Mouse (Mus musculus) megakaryocyte-erythroid progenitor cell, adult 5-6 weeks (primary cell): ENCODE measurements around the gene Matn4. TPM values are rescaled to one million over a fixed set of nuclear protein-coding genes. Genes with fewer than 3 reads are reported as not detected.

Source experiments
- total RNA-seq, 2 experiments: library from RNA; stranded (forward) in 1 of 2; stranded (reverse) in 1 of 2; fragments of 200-1000, 215-1000 nt in 1 of 2; fragments of >200 nt in 1 of 2; fragmentation: Nextera tagmentation in 1 of 2; gene quantifications; 2 replicates each; pipeline ENCODE4 v1.2.3; 2014 to 2017

The Matn4 gene
- total RNA-seq, 2 experiments from 2014 or later = 0.09 TPM; not detected in 1

Other genes with a start within 250 kb of the Matn4 start
- 0.26 and 0.40 TPM in 2 replicates for gene Kcns1, start 234.0 kb downstream of the Matn4 start, total RNA-seq (2014; fragmentation: Nextera tagmentation)
- 0.88 and 2.2 TPM in 2 replicates for gene Kcns1, start 234.0 kb downstream of the Matn4 start, total RNA-seq (2017)
- not detected in 2 replicates for gene Wfdc5, start 222.4 kb downstream of the Matn4 start, total RNA-seq (2014; fragmentation: Nextera tagmentation)
- gene Wfdc5, start 222.4 kb downstream of the Matn4 start, total RNA-seq (2017) = not detected in 2 replicates
- gene Wfdc12, start 214.6 kb downstream of the Matn4 start, total RNA-seq (2014; fragmentation: Nextera tagmentation) = not detected in 2 replicates
- not detected in 2 replicates for gene Wfdc12, start 214.6 kb downstream of the Matn4 start, total RNA-seq (2017)
- gene Wfdc15a, start 205.0 kb downstream of the Matn4 start, total RNA-seq (2014; fragmentation: Nextera tagmentation) = not detected in 2 replicates
- not detected in 2 replicates for gene Wfdc15a, start 205.0 kb downstream of the Matn4 start, total RNA-seq (2017)
- not detected in 2 replicates for gene Wfdc15b, start 183.5 kb downstream of the Matn4 start, total RNA-seq (2014; fragmentation: Nextera tagmentation)
- gene Wfdc15b, start 183.5 kb downstream of the Matn4 start, total RNA-seq (2017) = not detected in 2 replicates
- not detected in 2 replicates for gene Svs2, start 166.7 kb downstream of the Matn4 start, total RNA-seq (2014; fragmentation: Nextera tagmentation)
- gene Svs2, start 166.7 kb downstream of the Matn4 start, total RNA-seq (2017) = not detected in 2 replicates
- not detected in 2 replicates for gene Svs3b, start 148.5 kb downstream of the Matn4 start, total RNA-seq (2014; fragmentation: Nextera tagmentation)
- gene Svs3b, start 148.5 kb downstream of the Matn4 start, total RNA-seq (2017) = not detected in 2 replicates
- not detected in 2 replicates for gene Svs4, start 126.7 kb downstream of the Matn4 start, total RNA-seq (2014; fragmentation: Nextera tagmentation)
- gene Svs4, start 126.7 kb downstream of the Matn4 start, total RNA-seq (2017) = not detected in 2 replicates
- gene Svs3a, start 115.9 kb downstream of the Matn4 start, total RNA-seq (2014; fragmentation: Nextera tagmentation) = not detected in 2 replicates
- not detected in 2 replicates for gene Svs3a, start 115.9 kb downstream of the Matn4 start, total RNA-seq (2017)
- not detected in 2 replicates for gene Svs6, start 88.4 kb downstream of the Matn4 start, total RNA-seq (2014; fragmentation: Nextera tagmentation)
- not detected in 2 replicates for gene Svs6, start 88.4 kb downstream of the Matn4 start, total RNA-seq (2017)
- gene Svs5, start 72.4 kb downstream of the Matn4 start, total RNA-seq (2014; fragmentation: Nextera tagmentation) = not detected in 2 replicates
- gene Svs5, start 72.4 kb downstream of the Matn4 start, total RNA-seq (2017) = not detected in 2 replicates
- gene Slpi, start 16.1 kb downstream of the Matn4 start, total RNA-seq (2014; fragmentation: Nextera tagmentation) = not detected in 2 replicates
- not detected in 2 replicates for gene Slpi, start 16.1 kb downstream of the Matn4 start, total RNA-seq (2017)
- gene Rbpjl, start 2.0 kb downstream of the Matn4 start, total RNA-seq (2014; fragmentation: Nextera tagmentation) = not detected in 2 replicates
- not detected in 2 replicates for gene Rbpjl, start 2.0 kb downstream of the Matn4 start, total RNA-seq (2017)
- 1.0 and 5.3 TPM in 2 replicates for gene Sdc4, start 38.7 kb upstream of the Matn4 start, total RNA-seq (2014; fragmentation: Nextera tagmentation)
- 0.23 and 1.3 TPM in 2 replicates for gene Sdc4, start 38.7 kb upstream of the Matn4 start, total RNA-seq (2017)
- 25.7 and 26.7 TPM in 2 replicates for gene Sys1, start 51.8 kb upstream of the Matn4 start, total RNA-seq (2014; fragmentation: Nextera tagmentation)
- gene Sys1, start 51.8 kb upstream of the Matn4 start, total RNA-seq (2017) = 10.9 and 16.0 TPM in 2 replicates
- gene Gm20458, start 55.8 kb upstream of the Matn4 start, total RNA-seq (2014; fragmentation: Nextera tagmentation) = not detected in 2 replicates
- gene Gm20458, start 55.8 kb upstream of the Matn4 start, total RNA-seq (2017) = not detected in 2 replicates
- gene Trp53tg5, start 68.6 kb upstream of the Matn4 start, total RNA-seq (2014; fragmentation: Nextera tagmentation) = not detected in 2 replicates
- gene Trp53tg5, start 68.6 kb upstream of the Matn4 start, total RNA-seq (2017) = not detected in 2 replicates
- gene Dbndd2, start 80.9 kb upstream of the Matn4 start, total RNA-seq (2014; fragmentation: Nextera tagmentation) = 2.4 TPM in 2 replicates
- gene Dbndd2, start 80.9 kb upstream of the Matn4 start, total RNA-seq (2017) = 2.9 TPM in 1 of 2 replicates, not detected in the other
- 76.4 and 89.3 TPM in 2 replicates for gene Pigt, start 92.4 kb upstream of the Matn4 start, total RNA-seq (2014; fragmentation: Nextera tagmentation)
- gene Pigt, start 92.4 kb upstream of the Matn4 start, total RNA-seq (2017) = 16.3 and 36.6 TPM in 2 replicates
- not detected in 2 replicates for gene Wfdc2, start 157.3 kb upstream of the Matn4 start, total RNA-seq (2014; fragmentation: Nextera tagmentation)
- gene Wfdc2, start 157.3 kb upstream of the Matn4 start, total RNA-seq (2017) = not detected in 2 replicates
- gene Spint3, start 168.3 kb upstream of the Matn4 start, total RNA-seq (2014; fragmentation: Nextera tagmentation) = not detected in 2 replicates
- not detected in 2 replicates for gene Spint3, start 168.3 kb upstream of the Matn4 start, total RNA-seq (2017)
- not detected in 2 replicates for gene Wfdc6a, start 180.3 kb upstream of the Matn4 start, total RNA-seq (2014; fragmentation: Nextera tagmentation)
- not detected in 2 replicates for gene Wfdc6a, start 180.3 kb upstream of the Matn4 start, total RNA-seq (2017)
- not detected in 2 replicates for gene Eppin, start 188.4 kb upstream of the Matn4 start, total RNA-seq (2014; fragmentation: Nextera tagmentation)
- not detected in 2 replicates for gene Eppin, start 188.4 kb upstream of the Matn4 start, total RNA-seq (2017)
- not detected in 2 replicates for gene Wfdc6b, start 208.4 kb upstream of the Matn4 start, total RNA-seq (2014; fragmentation: Nextera tagmentation)
- gene Wfdc6b, start 208.4 kb upstream of the Matn4 start, total RNA-seq (2017) = not detected in 2 replicates
- gene Wfdc8, start 208.5 kb upstream of the Matn4 start, total RNA-seq (2014; fragmentation: Nextera tagmentation) = not detected in 2 replicates
- not detected in 2 replicates for gene Wfdc8, start 208.5 kb upstream of the Matn4 start, total RNA-seq (2017)
- gene Wfdc16, start 233.6 kb upstream of the Matn4 start, total RNA-seq (2014; fragmentation: Nextera tagmentation) = not detected in 2 replicates
- not detected in 2 replicates for gene Wfdc16, start 233.6 kb upstream of the Matn4 start, total RNA-seq (2017)